ENCODE assay signal across 23 mouse cellular contexts in genomic region chr12:118411767-118412430, GRCm38 (mm10).
A peak's percentile ranks its signal among the peaks of the same experiment; 100 is the strongest.
DNase-seq lines count a peak whose midpoint lies in the region; ATAC-seq and TF ChIP-seq lines count a peak whose summit lies in the region.
"Had no signal": no experiment of that assay in that cellular context is flagged by ENCODE, and none has a peak within 500 bp of the region (broad histone marks: within the 10 kb centered on the region; RNA-seq: fewer than 3 reads in every experiment).

No protein-coding gene starts in this region.

- H3K36me3 ChIP-seq in splenic B cell, adult 2 months (ENCODE audit: control insufficient read depth, insufficient read depth, low read length, poor library complexity, severe bottlenecking) = no peaks in the 10 kb centered on the region
- H3K36me3 ChIP-seq in forebrain, embryonic 13.5 days (ENCODE audit: poor library complexity, severe bottlenecking) = no peaks in the 10 kb centered on the region
- H3K36me3 ChIP-seq in midbrain, postnatal 0 days (ENCODE audit: insufficient read depth, low read length) = no peaks in the 10 kb centered on the region
- H3K36me3 ChIP-seq: hindbrain, embryonic 15.5 days; limb, embryonic 10.5 days had no signal

- H3K9me3 ChIP-seq in forebrain, embryonic 13.5 days (replicated peaks) = no peaks in the 10 kb centered on the region
- H3K9me3 ChIP-seq in midbrain, postnatal 0 days (ENCODE audit: low read length) = no peaks in the 10 kb centered on the region
- H3K9me3 ChIP-seq: hindbrain, embryonic 15.5 days; limb, embryonic 10.5 days had no signal

- no peak overlapping the region for H3K27ac ChIP-seq in forebrain, embryonic 13.5 days
- H3K27ac ChIP-seq in midbrain, postnatal 0 days (ENCODE audit: low read depth, low read length) = no peak overlapping the region
- H3K27ac ChIP-seq: heart, adult 2 months; hindbrain, embryonic 15.5 days; limb, embryonic 10.5 days had no signal

- no peak overlapping the region for H3K4me2 ChIP-seq in forebrain, embryonic 13.5 days
- no peak overlapping the region for H3K4me2 ChIP-seq in midbrain, postnatal 0 days (ENCODE audit: low read depth, low read length, poor library complexity, severe bottlenecking)
- H3K4me2 ChIP-seq: hindbrain, embryonic 15.5 days had no signal

- H3K27me3 ChIP-seq in splenic B cell, adult 2 months (ENCODE audit: control insufficient read depth, insufficient read depth, low read length, poor library complexity, severe bottlenecking) = no peaks in the 10 kb centered on the region
- no peaks in the 10 kb centered on the region for H3K27me3 ChIP-seq in forebrain, embryonic 13.5 days
- no peaks in the 10 kb centered on the region for H3K27me3 ChIP-seq in midbrain, postnatal 0 days (ENCODE audit: insufficient read depth, low read length)
- H3K27me3 ChIP-seq: hindbrain, embryonic 15.5 days had no signal

- H3K9ac ChIP-seq in forebrain, embryonic 13.5 days = no peak overlapping the region
- H3K9ac ChIP-seq in midbrain, postnatal 0 days (replicated peaks; ENCODE audit: low read length, poor library complexity, severe bottlenecking) = no peak overlapping the region
- H3K9ac ChIP-seq: hindbrain, embryonic 15.5 days; liver, postnatal 0 days had no signal

- 69% methylated on average over 7 of the region's 7 CpGs for WGBS in forebrain, embryonic 13.5 days
- WGBS in midbrain, postnatal 0 days = 70% methylated on average over 7 of the region's 7 CpGs

- no peak overlapping the region for H3K4me3 ChIP-seq in forebrain, embryonic 13.5 days
- H3K4me3 ChIP-seq in midbrain, postnatal 0 days (ENCODE audit: low read depth, low read length) = no peak overlapping the region
- H3K4me3 ChIP-seq: heart, adult 2 months; hindbrain, embryonic 15.5 days; limb, embryonic 10.5 days; megakaryocyte, embryonic 14.5 days had no signal

- TF ChIP-seq CTCF in midbrain, postnatal 0 days (IDR thresholded peaks at IDR 0.05) = no peak

- ATAC-seq in forebrain, embryonic 13.5 days = no peak
- no peak for ATAC-seq in midbrain, postnatal 0 days (ENCODE audit: low FRiP score)
- ATAC-seq: forebrain, embryonic 16.5 days; intestine, embryonic 16.5 days; liver, postnatal 0 days; midbrain, embryonic 16.5 days had no signal

- H3K4me1 ChIP-seq in forebrain, embryonic 13.5 days = no peaks in the 10 kb centered on the region
- no peaks in the 10 kb centered on the region for H3K4me1 ChIP-seq in midbrain, postnatal 0 days (ENCODE audit: insufficient read depth, low read length)
- H3K4me1 ChIP-seq: hindbrain, embryonic 15.5 days; limb, embryonic 10.5 days; megakaryocyte, embryonic 14.5 days had no signal

- DNase-seq in frontal cortex, adult 2 months (ENCODE audit: extremely low spot score in 1 of 2, low spot score in 1 of 2) = peak; percentile 5 to 36
- no peak for DNase-seq in frontal cortex, postnatal 25 days (ENCODE audit: low spot score in 2 of 2)
- DNase-seq in right cerebral cortex, adult 2 months (ENCODE audit: low spot score in 2 of 2) = peak; percentile 14 to 23
- no peak for DNase-seq in right cerebral cortex, postnatal 14 days
- peak; percentile 66 for DNase-seq in brain, adult 2 months (ENCODE audit: low read depth, low spot score)
- peak; percentile 44 for DNase-seq in splenic B cell, adult 2 months (ENCODE audit: low read depth, low spot score)
- no peak for DNase-seq in midbrain, postnatal 0 days (ENCODE audit: low spot score)
- DNase-seq: adrenal gland, adult 2 months; cerebellum, adult 9-11 months; gastrocnemius, postnatal 25 days; heart, adult 2 months; heart, postnatal 36 days; kidney, postnatal 4 days; liver, postnatal 0 days; lung, postnatal 10 days; thymus, postnatal 36 days had no signal

Comparison
In these comparisons a context has a peak if more than half of its experiments do, and no peak if none do; other contexts are left out.
1. DNase-seq: peak in frontal cortex, adult 2 months (2 of 2), right cerebral cortex, adult 2 months (2 of 2), brain, adult 2 months (single experiment) and splenic B cell, adult 2 months (single experiment); none in frontal cortex, postnatal 25 days (0 of 2), right cerebral cortex, postnatal 14 days (single experiment) and midbrain, postnatal 0 days (single experiment).